Mouse (Mus musculus) yolk sac, embryonic 10.5 days (tissue): ENCODE measurements around the gene Coq10b.

Experiments used
- DNase-seq: peaks from one replicate; pipeline ENCODE4 v3.0.0-alpha.2; 2017; ENCODE audit warnings: low spot score

Coq10b gene

GRCm38 (mm10) chr1:55106919-55107585 is 54.5 kb downstream of the Coq10b start:
- no peak for DNase-seq

DNA sequence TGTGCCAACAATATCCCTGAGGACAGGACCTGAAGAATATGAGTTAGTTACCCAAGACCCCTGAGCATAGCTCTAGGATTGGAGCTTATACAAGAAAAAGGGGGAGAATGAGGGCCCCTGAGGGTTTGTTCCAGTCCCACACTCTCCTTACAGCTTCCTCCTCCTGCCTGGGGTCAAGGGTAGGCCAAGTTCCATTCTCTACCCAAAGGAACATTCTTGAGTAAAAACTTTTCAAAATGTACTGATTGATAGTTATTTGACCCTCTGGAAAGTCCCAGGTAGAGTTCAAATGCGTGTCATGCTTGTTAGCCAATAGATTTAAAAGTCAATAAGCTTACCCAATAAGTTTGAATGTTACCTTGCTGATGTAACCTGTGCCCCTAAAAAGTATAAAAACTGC is 55.1 kb downstream of the Coq10b start:
- no peak for DNase-seq

DNA sequence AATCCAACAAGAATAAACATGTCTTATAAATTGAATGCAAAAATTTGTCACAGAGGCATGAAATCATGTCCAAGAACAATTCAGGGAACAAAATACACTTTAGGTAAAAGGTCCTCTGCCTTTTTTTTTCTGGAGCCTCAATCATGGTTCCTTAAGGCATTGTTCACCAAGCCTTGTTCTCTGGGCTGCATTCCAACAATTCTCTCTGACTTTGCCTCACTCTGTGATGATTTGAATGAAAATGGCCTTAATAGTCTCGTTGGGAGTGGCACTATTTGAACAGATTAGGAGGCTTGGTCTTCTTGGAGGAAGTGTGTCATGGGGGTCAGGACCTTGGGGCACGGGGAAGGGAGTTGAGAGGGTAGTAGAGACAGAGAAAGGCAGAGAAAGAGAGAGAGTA is 55.9 kb downstream of the Coq10b start:
- DNase-seq = no peak

GRCm38 (mm10) chr1:55109066-55109766 is 56.6 kb downstream of the Coq10b start:
- DNase-seq = no peak
